Mouse (Mus musculus): ENCODE measurements at regions not wholly inside any gene's neighbourhood (a gene's known extent, or its start where the extent isn't known, plus 50 kb on each side); places are given as distances from the start of the nearest gene placed in this dataset.

GRCm38 (mm10) chr7:51434865-51435264, 76.0 kb upstream of the Ano5 start:
- Histone ChIP-seq H3K9ac (no peak overlapping the region), H3K9me3 (ENCODE audit: low read length) (no peaks in the 10 kb centered on the region), H3K36me3 (ENCODE audit: insufficient read depth) (no peaks in the 10 kb centered on the region), H3K27ac (ENCODE audit: low read depth, low read length) (no peak overlapping the region), H3K4me1 (ENCODE audit: insufficient read depth) (no peaks in the 10 kb centered on the region), H3K4me3 (ENCODE audit: low read depth, low read length) (no peak overlapping the region), H3K27me3 (ENCODE audit: insufficient read depth, low read length) (no peaks in the 10 kb centered on the region), H3K4me2 (ENCODE audit: low read depth) (no peak overlapping the region)
- ATAC-seq (peak; percentile 71; the same call in 1 of the 2 replicates), DNase-seq (peak; percentile 81)
- peak; percentile 73 for TF ChIP-seq CTCF (IDR thresholded peaks at IDR 0.05; ENCODE audit: low read depth)

DNA sequence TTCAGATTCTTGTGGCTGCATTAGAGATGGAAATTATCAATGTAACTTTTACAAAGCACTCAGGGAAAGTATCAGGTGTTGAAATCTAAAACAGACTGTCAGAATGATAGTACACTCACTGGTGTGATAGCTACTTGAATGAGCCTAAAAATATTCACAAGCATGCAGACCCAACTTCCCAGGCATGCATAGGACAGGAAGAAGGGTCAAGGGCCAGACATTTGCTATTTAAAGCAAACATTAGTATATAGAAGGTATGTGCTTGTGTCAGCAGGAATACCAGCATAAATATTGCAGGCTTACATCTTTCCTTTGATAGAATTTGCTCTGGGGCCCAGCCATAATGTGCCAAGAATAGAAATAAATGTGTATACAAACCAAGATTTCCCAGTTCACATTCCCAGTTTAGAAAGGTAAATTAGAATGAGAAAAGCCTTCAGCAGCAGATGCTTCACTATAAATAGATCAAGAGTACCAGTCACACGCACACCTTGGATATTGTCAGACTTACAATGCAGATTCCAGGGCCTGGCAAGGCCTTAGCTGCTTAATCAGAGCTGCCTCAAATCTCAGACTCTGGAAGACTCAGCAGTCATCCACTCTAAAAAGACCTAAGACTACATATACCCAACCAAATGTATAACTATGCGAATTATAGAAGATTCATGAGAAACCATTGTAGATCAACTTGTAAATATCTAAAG, 55.7 kb upstream of the Ano5 start:
- DNase-seq, result no peak
- Histone ChIP-seq H3K4me3 (ENCODE audit: low read depth, low read length) (no peak overlapping the region), H3K4me1 (ENCODE audit: insufficient read depth) (no peaks in the 10 kb centered on the region), H3K4me2 (ENCODE audit: low read depth) (no peak overlapping the region), H3K9me3 (ENCODE audit: low read length) (no peaks in the 10 kb centered on the region), H3K27ac (ENCODE audit: low read depth, low read length) (no peak overlapping the region), H3K27me3 (ENCODE audit: insufficient read depth, low read length) (no peaks in the 10 kb centered on the region), H3K36me3 (ENCODE audit: insufficient read depth) (no peaks in the 10 kb centered on the region), H3K9ac (no peak overlapping the region)
- TF ChIP-seq CTCF (IDR thresholded peaks at IDR 0.05; ENCODE audit: low read depth), result no peak
- WGBS, result 84% methylated on average over 2 of the region's 2 CpGs
- 0 out of 2 replicates have a peak, but pooled peaks have one; percentile 12 for ATAC-seq

GRCm38 (mm10) chr7:51458757-51459156, 52.1 kb upstream of the Ano5 start:
- H3K9me3 ChIP-seq (ENCODE audit: low read length), result no peaks in the 10 kb centered on the region
- TF ChIP-seq CTCF (IDR thresholded peaks at IDR 0.05; ENCODE audit: low read depth), result peak; percentile 39; the same call in 1 of the 2 replicates
- H3K9ac ChIP-seq, result no peak overlapping the region
- no peaks in the 10 kb centered on the region for H3K36me3 ChIP-seq (ENCODE audit: insufficient read depth)
- no peak overlapping the region for H3K4me3 ChIP-seq (ENCODE audit: low read depth, low read length)
- H3K4me2 ChIP-seq (ENCODE audit: low read depth), result no peak overlapping the region
- WGBS, result 89% methylated on average over 1 of the region's 1 CpGs
- no peak for ATAC-seq
- DNase-seq, result no peak
- no peaks in the 10 kb centered on the region for H3K4me1 ChIP-seq (ENCODE audit: insufficient read depth)
- H3K27me3 ChIP-seq (ENCODE audit: insufficient read depth, low read length), result no peaks in the 10 kb centered on the region
- H3K27ac ChIP-seq (ENCODE audit: low read depth, low read length), result no peak overlapping the region
